Mouse (Mus musculus) CH12.LX (cell line): ENCODE measurements around the gene Rpp25l. TPM values are rescaled to one million over a fixed set of nuclear protein-coding genes. Genes with fewer than 3 reads are reported as not detected.

ENCODE experiments used
- DNase-seq: peaks from one replicate; pipeline ENCODE4 v3.0.0-alpha.2; 2013; ENCODE audit errors: extremely low read depth
- H3K27ac ChIP-seq: 2 replicates; pipeline ENCODE4 v1.5.1; 2012; ENCODE audit warnings: low read depth, mild to moderate bottlenecking, control low read depth, moderate library complexity; ENCODE audit not compliant: insufficient read depth
- H3K27me3 ChIP-seq: replicated peaks from 2 replicates; pipeline ENCODE3; 2012; ENCODE audit warnings: inconsistent platforms
- H3K36me3 ChIP-seq, 2 experiments: replicated peaks in 1 of 2; 2 replicates each; pipeline versions ENCODE3 to v1.6.1; 2012; ENCODE audit warnings: inconsistent platforms in 1 of 2, low read length in 1 of 2, mild to moderate bottlenecking in 1 of 2, mixed read lengths in 1 of 2, moderate library complexity in 1 of 2; ENCODE audit not compliant: control insufficient read depth in 1 of 2, insufficient read depth in 1 of 2
- H3K4me1 ChIP-seq, 2 experiments: 2 replicates each; pipeline ENCODE4 v1.6.1; 2012; ENCODE audit warnings: inconsistent platforms in 1 of 2, moderate library complexity in 1 of 2; ENCODE audit not compliant: insufficient read depth in 2 of 2, control insufficient read depth in 1 of 2
- H3K4me2 ChIP-seq: 2 replicates; pipeline ENCODE4 v1.6.1; 2012; ENCODE audit warnings: low read depth, mild to moderate bottlenecking, control low read depth; ENCODE audit not compliant: poor library complexity, insufficient read depth, severe bottlenecking
- H3K4me3 ChIP-seq, 3 experiments: fragments of 150-350 bp in 1 of 3; sonication (generic) in 1 of 3; replicated peaks in 1 of 3; 2 replicates each; pipeline versions ENCODE3 to v1.5.1; 2011 to 2012; ENCODE audit warnings: low read depth in 2 of 3, low read length in 2 of 3, mild to moderate bottlenecking in 2 of 3, moderate library complexity in 2 of 3, control low read depth in 1 of 3, improper control_type of control experiment in 1 of 3, inconsistent platforms in 1 of 3, mixed read lengths in 1 of 3; ENCODE audit not compliant: poor library complexity in 1 of 3
- H3K79me2 ChIP-seq: replicated peaks from 2 replicates; pipeline ENCODE4 v1.6.1; 2012; ENCODE audit warnings: mild to moderate bottlenecking, moderate library complexity; ENCODE audit not compliant: control insufficient read depth, poor library complexity, insufficient read depth, severe bottlenecking; ENCODE audit errors: extremely low read depth
- H3K9ac ChIP-seq: 2 replicates; pipeline ENCODE4 v1.6.1; 2012; ENCODE audit warnings: low read depth, mild to moderate bottlenecking, control low read depth, moderate library complexity; ENCODE audit not compliant: insufficient read depth
- H3K9me3 ChIP-seq: replicated peaks from 2 replicates; pipeline ENCODE3; 2012; ENCODE audit warnings: low read length, inconsistent platforms, mixed read lengths
- BHLHE40 ChIP-seq: IDR thresholded peaks from 2 replicates; pipeline ENCODE4 v1.6.1; 2011; ENCODE audit warnings: mild to moderate bottlenecking, low read depth, low read length, improper control_type of control experiment
- CHD1 ChIP-seq: IDR thresholded peaks from 2 replicates; pipeline ENCODE4 v1.6.1; 2012; ENCODE audit warnings: low read depth, low read length, improper control_type of control experiment, inconsistent platforms
- CHD2 ChIP-seq: IDR thresholded peaks from 2 replicates; pipeline ENCODE4 v1.6.1; 2011; ENCODE audit warnings: low read length, improper control_type of control experiment
- CTCF ChIP-seq, 2 experiments: IDR thresholded peaks in 1 of 2; conservative IDR thresholded peaks in 1 of 2; 2 replicates each; pipeline ENCODE4 v1.5.1; 2011 to 2012; ENCODE audit warnings: low read depth in 2 of 2, low read length in 2 of 2, improper control_type of control experiment in 1 of 2, inconsistent platforms in 1 of 2, mild to moderate bottlenecking in 1 of 2, moderate library complexity in 1 of 2
- E2F4 ChIP-seq: IDR thresholded peaks from 2 replicates; pipeline ENCODE4 v1.6.1; 2011; ENCODE audit warnings: low read depth, low read length, improper control_type of control experiment; ENCODE audit not compliant: insufficient replicate concordance
- ELF1 ChIP-seq: IDR thresholded peaks from 2 replicates; pipeline ENCODE4 v1.6.1; 2014; ENCODE audit warnings: low read depth, mild to moderate bottlenecking, inconsistent platforms, low read length, improper control_type of control experiment
- EP300 ChIP-seq: IDR thresholded peaks from 2 replicates; pipeline ENCODE4 v1.6.1; 2011; ENCODE audit warnings: low read length, improper control_type of control experiment
- ETS1 ChIP-seq: conservative IDR thresholded peaks from 2 replicates; pipeline ENCODE4 v1.6.1; 2012; ENCODE audit warnings: low read depth, mild to moderate bottlenecking, inconsistent platforms, low read length, improper control_type of control experiment, moderate library complexity
- GABPA ChIP-seq: IDR thresholded peaks from 2 replicates; pipeline ENCODE4 v1.6.1; 2012; ENCODE audit warnings: low read depth, low read length, improper control_type of control experiment, inconsistent platforms; ENCODE audit not compliant: insufficient replicate concordance
- HCFC1 ChIP-seq: IDR thresholded peaks from 2 replicates; pipeline ENCODE4 v1.6.1; 2012; ENCODE audit warnings: low read depth, mild to moderate bottlenecking, inconsistent platforms, low read length, improper control_type of control experiment
- IRF4 ChIP-seq: IDR thresholded peaks from 2 replicates; pipeline ENCODE4 v1.6.1; 2014; ENCODE audit warnings: low read depth, mild to moderate bottlenecking, inconsistent platforms, low read length, improper control_type of control experiment
- JUN ChIP-seq: IDR thresholded peaks from 2 replicates; pipeline ENCODE4 v1.6.1; 2011; ENCODE audit warnings: low read depth, mild to moderate bottlenecking, low read length, improper control_type of control experiment, moderate library complexity; ENCODE audit not compliant: insufficient read depth
- JUND ChIP-seq: conservative IDR thresholded peaks from 2 replicates; pipeline ENCODE4 v1.6.1; 2011; ENCODE audit warnings: low read depth, low read length, improper control_type of control experiment
- KAT2A ChIP-seq: IDR thresholded peaks from 2 replicates; pipeline ENCODE4 v1.6.1; 2012; ENCODE audit warnings: low read length, improper control_type of control experiment, inconsistent platforms; ENCODE audit not compliant: insufficient replicate concordance
- MAFK ChIP-seq: IDR thresholded peaks from 2 replicates; pipeline ENCODE4 v1.6.1; 2011; ENCODE audit warnings: low read length, improper control_type of control experiment; ENCODE audit not compliant: insufficient replicate concordance
- MAX ChIP-seq: IDR thresholded peaks from 2 replicates; pipeline ENCODE4 v1.6.1; 2011; ENCODE audit warnings: low read length, improper control_type of control experiment
- MAZ ChIP-seq: IDR thresholded peaks from 2 replicates; pipeline ENCODE4 v1.6.1; 2012; ENCODE audit warnings: low read depth, mild to moderate bottlenecking, inconsistent platforms, low read length, improper control_type of control experiment, moderate library complexity
- MEF2A ChIP-seq: IDR thresholded peaks from 2 replicates; pipeline ENCODE4 v1.6.1; 2014; ENCODE audit warnings: low read depth, mild to moderate bottlenecking, inconsistent platforms, low read length, improper control_type of control experiment, borderline replicate concordance
- MXI1 ChIP-seq: IDR thresholded peaks from 2 replicates; pipeline ENCODE4 v1.6.1; 2011; ENCODE audit warnings: mild to moderate bottlenecking, low read depth, low read length, improper control_type of control experiment
- MYC ChIP-seq: IDR thresholded peaks from 2 replicates; pipeline ENCODE4 v1.6.1; 2011; ENCODE audit warnings: low read depth, mild to moderate bottlenecking, improper control_type of control experiment, low read length
- NELFE ChIP-seq: IDR thresholded peaks from 2 replicates; pipeline ENCODE4 v1.6.1; 2011; ENCODE audit warnings: low read depth, low read length, improper control_type of control experiment
- NRF1 ChIP-seq: IDR thresholded peaks from 2 replicates; pipeline ENCODE4 v1.6.1; 2014; ENCODE audit warnings: low read depth, mild to moderate bottlenecking, inconsistent platforms, low read length, improper control_type of control experiment, moderate library complexity
- PAX5 ChIP-seq: IDR thresholded peaks from 2 replicates; pipeline ENCODE4 v1.6.1; 2012; ENCODE audit warnings: low read length, inconsistent platforms, mixed read lengths
- POLR2A ChIP-seq: IDR thresholded peaks from 2 replicates; pipeline ENCODE4 v1.6.1; 2011; ENCODE audit warnings: low read depth, mild to moderate bottlenecking, improper control_type of control experiment, low read length
- POLR2AphosphoS2 ChIP-seq: IDR thresholded peaks from 2 replicates; pipeline ENCODE4 v1.6.1; 2011; ENCODE audit warnings: low read depth, low read length, improper control_type of control experiment
- RAD21 ChIP-seq: IDR thresholded peaks from 2 replicates; pipeline ENCODE4 v1.6.1; 2011; ENCODE audit warnings: low read depth, mild to moderate bottlenecking, low read length, improper control_type of control experiment, moderate library complexity
- RCOR1 ChIP-seq: conservative IDR thresholded peaks from 2 replicates; pipeline ENCODE4 v1.6.1; 2012; ENCODE audit warnings: low read depth, mild to moderate bottlenecking, inconsistent platforms, low read length, improper control_type of control experiment
- SIN3A ChIP-seq: IDR thresholded peaks from 2 replicates; pipeline ENCODE4 v1.6.1; 2012; ENCODE audit warnings: low read length, improper control_type of control experiment, inconsistent platforms
- SMC3 ChIP-seq: IDR thresholded peaks from 2 replicates; pipeline ENCODE4 v1.6.1; 2011; ENCODE audit warnings: low read depth, low read length, improper control_type of control experiment
- TBP ChIP-seq: conservative IDR thresholded peaks from 2 replicates; pipeline ENCODE4 v1.6.1; 2011; ENCODE audit warnings: low read depth, low read length, improper control_type of control experiment
- TCF12 ChIP-seq: IDR thresholded peaks from 2 replicates; pipeline ENCODE4 v1.6.1; 2014; ENCODE audit warnings: low read depth, mild to moderate bottlenecking, inconsistent platforms, low read length, improper control_type of control experiment
- UBTF ChIP-seq: IDR thresholded peaks from 2 replicates; pipeline ENCODE4 v1.6.1; 2012; ENCODE audit warnings: low read depth, mild to moderate bottlenecking, inconsistent platforms, low read length, improper control_type of control experiment, moderate library complexity
- USF1 ChIP-seq: IDR thresholded peaks from 2 replicates; pipeline ENCODE4 v1.6.1; 2014; ENCODE audit warnings: low read depth, mild to moderate bottlenecking, inconsistent platforms, low read length, improper control_type of control experiment
- USF2 ChIP-seq: conservative IDR thresholded peaks from 2 replicates; pipeline ENCODE4 v1.6.1; 2011; ENCODE audit warnings: low read depth, low read length, improper control_type of control experiment
- ZC3H11A ChIP-seq: IDR thresholded peaks from 2 replicates; pipeline ENCODE4 v1.6.1; 2012; ENCODE audit warnings: low read depth, mild to moderate bottlenecking, inconsistent platforms, low read length, improper control_type of control experiment
- ZKSCAN1 ChIP-seq: IDR thresholded peaks from 2 replicates; pipeline ENCODE4 v1.6.1; 2012; ENCODE audit warnings: low read depth, inconsistent platforms, low read length, improper control_type of control experiment, borderline replicate concordance
- ZMIZ1 ChIP-seq: IDR thresholded peaks from 2 replicates; pipeline ENCODE4 v1.6.1; 2012; ENCODE audit warnings: low read depth, mild to moderate bottlenecking, inconsistent platforms, low read length, improper control_type of control experiment
- ZNF384 ChIP-seq: IDR thresholded peaks from 2 replicates; pipeline ENCODE4 v1.6.1; 2012; ENCODE audit warnings: low read depth, low read length, improper control_type of control experiment, inconsistent platforms
- dilution Hi-C: fragments of 300-500 bp; cut with MboI; formaldehyde crosslinking; loops from 2 replicates; pipeline ENCODE4 v1.14.3; 2020; ENCODE audit warnings: low sequenced_read_pairs; ENCODE audit not compliant: extremely low pct_unique_long_range_greater_than_20kb, extremely low pct_ligation_motif_present
- in situ Hi-C: fragments of 300-500 bp; cut with MboI; formaldehyde crosslinking; loops from 3 replicates; pipeline ENCODE4 v1.14.3; 2019; ENCODE audit warnings: low sequenced_read_pairs, low pct_ligation_motif_present, low pct_unique_long_range_greater_than_20kb, mixed read lengths
- polyA plus RNA-seq: library from polyadenylated mRNA; unstranded; fragments of >175 nt; gene quantifications from 2 replicates; pipeline ENCODE4 v1.2.1, GENCODE M21; 2012; ENCODE audit warnings: low read depth; ENCODE audit not compliant: insufficient read length
- total RNA-seq, 2 experiments: library from RNA; depleted of rRNA; stranded (reverse); fragments of 300-350 nt in 1 of 2; fragments of >200 nt in 1 of 2; gene quantifications; 2 replicates each; pipeline ENCODE4 v1.2.3; 2012 to 2014

Gene Rpp25l
- total and polyA plus RNA-seq, 3 experiments, result 48.1 to 72.8 (median 65.3) TPM

DNA sequence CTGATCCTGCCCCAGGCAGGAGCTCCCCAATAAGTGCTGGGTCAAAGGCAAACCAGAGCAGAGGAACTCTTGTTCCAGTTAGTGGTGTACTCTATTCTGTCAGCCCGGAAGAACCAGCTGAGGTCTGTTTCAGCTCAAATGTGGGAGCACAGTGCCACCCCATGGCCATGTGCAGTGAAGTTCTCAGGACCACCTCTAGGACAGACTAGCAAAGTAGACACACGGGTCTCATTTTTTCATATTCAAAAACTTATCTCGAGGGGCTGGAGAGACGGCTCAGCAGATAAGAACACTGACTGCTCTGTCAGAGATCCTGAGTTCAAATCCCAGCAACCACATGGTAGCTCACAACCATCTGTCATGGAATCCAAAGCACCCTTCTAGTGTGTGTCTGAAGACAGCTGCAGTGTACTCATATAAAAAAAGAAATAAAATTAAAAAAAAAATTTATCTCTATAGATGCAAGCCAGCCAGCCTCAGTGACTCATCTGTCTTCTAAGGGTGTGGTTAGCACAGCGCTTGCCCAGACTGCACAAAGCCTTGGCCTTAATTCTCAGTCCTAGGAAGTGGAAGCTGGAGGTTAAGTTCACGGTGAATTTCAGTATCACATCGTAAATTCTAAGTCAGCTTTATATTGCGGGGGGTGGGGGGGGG lies 24.4 kb upstream of the Rpp25l start:
- Histone ChIP-seq H3K9me3 (peaks cover 3% of the 10 kb centered on the region), H3K4me3 (no peak overlapping the region), H3K36me3 (peaks cover 13 to 19% of the 10 kb centered on the region in 2 experiments), H3K9ac (no peak overlapping the region), H3K4me2 (no peak overlapping the region), H3K27ac (no peak overlapping the region)
- TF ChIP-seq CHD2 (peak; percentile 53; the same call in 1 of the 2 replicates), MXI1 (no peak), MYC (no peak), IRF4 (peak; percentile 30; the same call in 1 of the 2 replicates), USF1 (no peak), EP300 (no peak), ZMIZ1 (0 out of 2 replicates have a peak, but pooled peaks have one; percentile 20), UBTF (no peak), HCFC1 (no peak), CTCF (conservative IDR thresholded peaks at IDR 0.05 in 1 of 2, IDR thresholded peaks at IDR 0.05 in 1 of 2; ENCODE audit: low read depth in 2 of 2, low read length in 2 of 2) (peak; percentile 50 to 89; a peak in 3 of 4 replicates), GABPA (no peak), RCOR1 (no peak), ZC3H11A (no peak), NRF1 (0 out of 2 replicates have a peak, but pooled peaks have one; percentile 11), TCF12 (no peak), JUND (no peak), MEF2A (peak; percentile 20; the same call in 1 of the 2 replicates), PAX5 (no peak), MAFK (no peak), ZKSCAN1 (no peak), RAD21 (peak; percentile 86), JUN (no peak), NELFE (peak; percentile 49; the same call in 1 of the 2 replicates), KAT2A (no peak), SIN3A (peak; percentile 53; the same call in 1 of the 2 replicates), ELF1 (peak; percentile 79), SMC3 (peak; percentile 73), TBP (no peak), BHLHE40 (no peak), POLR2A (no peak), CHD1 (no peak), USF2 (no peak), MAZ (no peak), POLR2AphosphoS2 (peak; percentile 90), E2F4 (no peak), ZNF384 (no peak), ETS1 (no peak), MAX (peak; percentile 59; the same call in 1 of the 2 replicates)
- TF ChIP-seq, all 38 proteins: peak for 13
- dilution Hi-C loops (no loop called here), in situ Hi-C loops (no loop called here)
- DNase-seq, result peak; percentile 70
- 0 out of 2 replicates have a peak, but pooled peaks cover 8% of the 10 kb centered on the region for H3K79me2 ChIP-seq
- H3K27me3 ChIP-seq, result peaks cover 26% of the 10 kb centered on the region
- H3K4me1 ChIP-seq, result peaks cover 8 to 15% of the 10 kb centered on the region in 2 experiments; a peak in 3 of 4 replicates
